Mouse (Mus musculus): Measurements from ENCODE around the gene Smarcad1. TPM values are rescaled to one million over a fixed set of nuclear protein-coding genes. Genes with fewer than 3 reads are reported as not detected.
"Not testable (repeated sequence)": the region's sequence is repeated elsewhere in the genome, so short reads cannot be mapped to it uniquely, and the experiment has no call there.

Gene Smarcad1
- total and polyA plus RNA-seq, 2 experiments from 2014 or later, result 25.0 to 34.4 TPM

GRCm38 (mm10) chr6:65008836-65009235 is 33.5 kb upstream of the Smarcad1 start:
- no peaks in the 10 kb centered on the region for H3K9me3 ChIP-seq (replicated peaks; ENCODE audit: control insufficient read depth, low read length)
- H3K4me3 ChIP-seq (ENCODE audit: low read depth, low read length), result no peak overlapping the region
- H3K36me3 ChIP-seq (replicated peaks; ENCODE audit: control insufficient read depth, insufficient read depth, low read length), result no peaks in the 10 kb centered on the region
- H3K27ac ChIP-seq (ENCODE audit: low read depth), result no peak overlapping the region
- no peak for DNase-seq (ENCODE audit: low spot score)
- H3K4me2 ChIP-seq (ENCODE audit: low read depth, low read length), result no peak overlapping the region
- 29% methylated on average over 5 of the region's 5 CpGs for WGBS
- no peaks in the 10 kb centered on the region for H3K4me1 ChIP-seq (ENCODE audit: control insufficient read depth, insufficient read depth)
- no peaks in the 10 kb centered on the region for H3K27me3 ChIP-seq (ENCODE audit: control insufficient read depth, insufficient read depth, low read length)
- TF ChIP-seq EP300 (IDR thresholded peaks at IDR 0.05; ENCODE audit: low read depth) (no peak), CTCF (IDR thresholded peaks at IDR 0.05; ENCODE audit: low read depth) (no peak)
- no peak overlapping the region for H3K9ac ChIP-seq (replicated peaks; ENCODE audit: low read depth, low read length)
- no peak for ATAC-seq (ENCODE audit: insufficient read depth, low read depth)

GRCm38 (mm10) chr6:65011444-65011990 is 30.9 kb upstream of the Smarcad1 start:
- H3K4me2 ChIP-seq (ENCODE audit: low read depth, low read length), result no peak overlapping the region
- TF ChIP-seq CTCF (IDR thresholded peaks at IDR 0.05; ENCODE audit: low read depth) (no peak), EP300 (IDR thresholded peaks at IDR 0.05; ENCODE audit: low read depth) (no peak)
- WGBS, result 69% methylated on average over 5 of the region's 5 CpGs
- DNase-seq (ENCODE audit: low spot score) (no peak), ATAC-seq (ENCODE audit: insufficient read depth, low read depth) (no peak)
- H3K36me3 ChIP-seq (replicated peaks; ENCODE audit: control insufficient read depth, insufficient read depth, low read length), result no peaks in the 10 kb centered on the region
- no peak overlapping the region for H3K27ac ChIP-seq (ENCODE audit: low read depth)
- no peaks in the 10 kb centered on the region for H3K4me1 ChIP-seq (ENCODE audit: control insufficient read depth, insufficient read depth)
- no peak overlapping the region for H3K4me3 ChIP-seq (ENCODE audit: low read depth, low read length)
- no peaks in the 10 kb centered on the region for H3K27me3 ChIP-seq (ENCODE audit: control insufficient read depth, insufficient read depth, low read length)
- no peak overlapping the region for H3K9ac ChIP-seq (replicated peaks; ENCODE audit: low read depth, low read length)
- no peaks in the 10 kb centered on the region for H3K9me3 ChIP-seq (replicated peaks; ENCODE audit: control insufficient read depth, low read length)

- no peak overlapping the region for H3K9ac ChIP-seq (replicated peaks; ENCODE audit: low read depth, low read length)
- H3K4me1 ChIP-seq (ENCODE audit: control insufficient read depth, insufficient read depth), result no peaks in the 10 kb centered on the region
- H3K27me3 ChIP-seq (ENCODE audit: control insufficient read depth, insufficient read depth, low read length), result no peaks in the 10 kb centered on the region
- H3K4me3 ChIP-seq (ENCODE audit: low read depth, low read length), result no peak overlapping the region
- no peaks in the 10 kb centered on the region for H3K9me3 ChIP-seq (replicated peaks; ENCODE audit: control insufficient read depth, low read length)
- no peak for ATAC-seq (ENCODE audit: insufficient read depth, low read depth)
- H3K4me2 ChIP-seq (ENCODE audit: low read depth, low read length), result no peak overlapping the region
- 69% methylated on average over 2 of the region's 2 CpGs for WGBS
- H3K36me3 ChIP-seq (replicated peaks; ENCODE audit: control insufficient read depth, insufficient read depth, low read length), result no peaks in the 10 kb centered on the region
- TF ChIP-seq EP300 (IDR thresholded peaks at IDR 0.05; ENCODE audit: low read depth) (no peak), CTCF (IDR thresholded peaks at IDR 0.05; ENCODE audit: low read depth) (no peak)
- no peak for DNase-seq (ENCODE audit: low spot score)
- no peak overlapping the region for H3K27ac ChIP-seq (ENCODE audit: low read depth)
Observed at GRCm38 (mm10) chr6:65012142-65012541, 30.2 kb upstream of the Smarcad1 start.

GRCm38 (mm10) chr6:65017566-65017965 is 24.8 kb upstream of the Smarcad1 start:
- no peaks in the 10 kb centered on the region for H3K36me3 ChIP-seq (replicated peaks; ENCODE audit: control insufficient read depth, insufficient read depth, low read length)
- H3K27ac ChIP-seq (ENCODE audit: low read depth), result no peak overlapping the region
- H3K9me3 ChIP-seq (replicated peaks; ENCODE audit: control insufficient read depth, low read length), result no peaks in the 10 kb centered on the region
- H3K27me3 ChIP-seq (ENCODE audit: control insufficient read depth, insufficient read depth, low read length), result no peaks in the 10 kb centered on the region
- no peak for TF ChIP-seq EP300 (IDR thresholded peaks at IDR 0.05; ENCODE audit: low read depth)
- TF ChIP-seq CTCF (IDR thresholded peaks at IDR 0.05; ENCODE audit: low read depth), result no peak
- H3K4me3 ChIP-seq (ENCODE audit: low read depth, low read length), result no peak overlapping the region
- H3K9ac ChIP-seq (replicated peaks; ENCODE audit: low read depth, low read length), result no peak overlapping the region
- no peak for DNase-seq (ENCODE audit: low spot score)
- ATAC-seq (ENCODE audit: insufficient read depth, low read depth), result no peak
- H3K4me2 ChIP-seq (ENCODE audit: low read depth, low read length), result no peak overlapping the region
- 89% methylated on average over 10 of the region's 10 CpGs for WGBS
- H3K4me1 ChIP-seq (ENCODE audit: control insufficient read depth, insufficient read depth), result no peaks in the 10 kb centered on the region

GRCm38 (mm10) chr6:65018966-65019365 is 23.4 kb upstream of the Smarcad1 start:
- not testable (repeated sequence) for H3K4me3 ChIP-seq (ENCODE audit: low read depth, low read length); H3K36me3 ChIP-seq (replicated peaks; ENCODE audit: control insufficient read depth, insufficient read depth, low read length); H3K4me1 ChIP-seq (ENCODE audit: control insufficient read depth, insufficient read depth); H3K27ac ChIP-seq (ENCODE audit: low read depth); DNase-seq (ENCODE audit: low spot score); H3K27me3 ChIP-seq (ENCODE audit: control insufficient read depth, insufficient read depth, low read length); H3K9me3 ChIP-seq (replicated peaks; ENCODE audit: control insufficient read depth, low read length); H3K9ac ChIP-seq (replicated peaks; ENCODE audit: low read depth, low read length); ATAC-seq (ENCODE audit: insufficient read depth, low read depth); H3K4me2 ChIP-seq (ENCODE audit: low read depth, low read length)
- 82% methylated on average over 4 of the region's 5 CpGs for whole genome bisulfite sequencing

GRCm38 (mm10) chr6:65021883-65022282 is 20.5 kb upstream of the Smarcad1 start:
- ATAC-seq (ENCODE audit: insufficient read depth, low read depth), result no peak

More at GRCm38 (mm10) chr6:65021883-65022282, 20.5 kb upstream of the Smarcad1 start:
- no peak overlapping the region for H3K4me2 ChIP-seq (ENCODE audit: low read depth, low read length)
- no peak overlapping the region for H3K27ac ChIP-seq (ENCODE audit: low read depth)
- no peaks in the 10 kb centered on the region for H3K36me3 ChIP-seq (replicated peaks; ENCODE audit: control insufficient read depth, insufficient read depth, low read length)
- no peaks in the 10 kb centered on the region for H3K9me3 ChIP-seq (replicated peaks; ENCODE audit: control insufficient read depth, low read length)
- WGBS, result 48% methylated on average over 4 of the region's 4 CpGs
- no peaks in the 10 kb centered on the region for H3K4me1 ChIP-seq (ENCODE audit: control insufficient read depth, insufficient read depth)
- no peaks in the 10 kb centered on the region for H3K27me3 ChIP-seq (ENCODE audit: control insufficient read depth, insufficient read depth, low read length)
- H3K4me3 ChIP-seq (ENCODE audit: low read depth, low read length), result no peak overlapping the region
- H3K9ac ChIP-seq (replicated peaks; ENCODE audit: low read depth, low read length), result no peak overlapping the region
- no peak for DNase-seq (ENCODE audit: low spot score)
- TF ChIP-seq EP300 (IDR thresholded peaks at IDR 0.05; ENCODE audit: low read depth), result no peak
- no peak for TF ChIP-seq CTCF (IDR thresholded peaks at IDR 0.05; ENCODE audit: low read depth)
